Mouse (Mus musculus) spleen, adult 2 months (tissue): ENCODE measurements around the gene H2-Eb1.

Experiments
- CTCF ChIP-seq: fragments of 200-500 bp; IDR thresholded peaks from 2 replicates; pipeline ENCODE4 v1.5.1; 2011; ENCODE audit warnings: mild to moderate bottlenecking, inconsistent platforms; ENCODE audit not compliant: insufficient read depth, insufficient read length, insufficient replicate concordance; ENCODE audit errors: extremely low read depth
- POLR2A ChIP-seq: fragments of 200-500 bp; IDR thresholded peaks from 2 replicates; pipeline ENCODE4 v1.6.1; 2011; ENCODE audit warnings: low read depth, low read length, inconsistent platforms

GRCm38 (mm10) chr17:34269817-34270216 lies 35.9 kb upstream of the H2-Eb1 start:
- TF ChIP-seq POLR2A, result no peak
- no peak for TF ChIP-seq CTCF
